Mouse (Mus musculus): ENCODE results near the gene Rsu1.

The Rsu1 gene

GRCm38 (mm10) chr2:13271165-13271957 is at the start of gene Rsu1:
Gene Rsu1 (minus strand): TSS chr2:13271415.
- peak; percentile 97 for DNase-seq (ENCODE audit: low read depth)

DNA sequence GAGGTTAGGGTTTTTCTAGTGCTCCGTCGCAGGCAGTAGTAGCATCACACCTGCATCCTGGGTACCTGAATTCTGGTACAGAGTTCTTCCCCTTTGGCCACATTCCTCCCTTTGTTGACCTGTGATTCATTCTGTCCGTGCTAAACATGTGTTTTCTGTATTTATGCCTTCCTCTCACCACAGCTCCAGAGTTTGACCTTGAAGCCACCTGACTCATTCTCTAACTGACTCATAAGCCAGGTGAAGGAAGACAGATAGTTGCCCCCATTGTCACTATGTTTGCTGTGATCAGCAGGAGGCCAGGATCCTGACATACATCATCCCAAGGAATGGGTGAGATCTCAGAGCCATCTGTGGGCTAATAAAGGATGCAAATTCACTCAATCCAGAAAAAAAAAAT is 32.2 kb upstream of the Rsu1 start:
- DNase-seq (ENCODE audit: low read depth) = no peak

DNA sequence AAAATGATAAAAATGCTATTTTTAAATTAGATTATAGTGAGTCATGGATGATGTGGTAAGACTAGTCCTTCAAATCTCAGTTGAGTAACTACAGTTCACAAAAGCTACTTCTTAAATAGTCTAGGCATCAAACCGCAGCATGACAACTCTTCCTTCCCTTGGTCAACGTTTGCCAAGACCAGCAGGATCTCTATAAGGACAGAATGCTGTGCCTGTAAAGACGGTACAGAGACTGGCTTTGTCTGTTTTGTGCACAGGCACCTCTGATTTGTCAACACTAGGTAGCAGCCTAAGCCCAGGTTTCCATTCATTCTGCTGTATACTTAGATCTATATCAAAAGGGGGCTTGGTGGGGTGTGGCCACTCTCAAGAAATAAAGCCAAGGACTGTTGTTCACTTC is 27.8 kb upstream of the Rsu1 start:
- peak; percentile 49 for DNase-seq (ENCODE audit: low read depth)

DNA sequence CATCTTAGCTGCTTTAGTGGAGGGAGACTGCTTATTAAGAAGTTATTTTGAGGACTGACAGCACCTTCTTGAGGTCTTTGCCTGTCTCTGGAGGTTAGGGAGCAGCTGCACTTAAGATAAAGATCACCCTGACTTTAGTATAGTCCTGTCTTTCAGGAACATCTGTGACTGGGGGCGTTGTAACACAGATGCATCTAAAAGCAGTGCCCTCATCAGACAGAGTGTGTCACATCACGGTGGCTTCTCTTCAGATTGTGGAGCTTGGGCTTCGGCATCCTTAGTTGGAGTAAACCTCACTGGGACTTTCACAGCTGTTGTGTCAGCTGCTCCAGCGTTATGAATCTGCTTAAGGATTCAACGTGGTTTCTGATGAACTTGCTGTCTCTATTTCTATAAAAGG is 26.5 kb upstream of the Rsu1 start:
- DNase-seq (ENCODE audit: low read depth) = no peak

- peak; percentile 84 for DNase-seq (ENCODE audit: low read depth)
These were observed 19.4 kb upstream of the Rsu1 start for GRCm38 (mm10) chr2:13290661-13291060.

- DNase-seq (ENCODE audit: low read depth) = no peak
These were observed 18.9 kb upstream of the Rsu1 start for GRCm38 (mm10) chr2:13290070-13290469.

- DNase-seq (ENCODE audit: low read depth) = peak; percentile 64
These were observed 7.1 kb upstream of the Rsu1 start for GRCm38 (mm10) chr2:13278114-13278862.

DNA sequence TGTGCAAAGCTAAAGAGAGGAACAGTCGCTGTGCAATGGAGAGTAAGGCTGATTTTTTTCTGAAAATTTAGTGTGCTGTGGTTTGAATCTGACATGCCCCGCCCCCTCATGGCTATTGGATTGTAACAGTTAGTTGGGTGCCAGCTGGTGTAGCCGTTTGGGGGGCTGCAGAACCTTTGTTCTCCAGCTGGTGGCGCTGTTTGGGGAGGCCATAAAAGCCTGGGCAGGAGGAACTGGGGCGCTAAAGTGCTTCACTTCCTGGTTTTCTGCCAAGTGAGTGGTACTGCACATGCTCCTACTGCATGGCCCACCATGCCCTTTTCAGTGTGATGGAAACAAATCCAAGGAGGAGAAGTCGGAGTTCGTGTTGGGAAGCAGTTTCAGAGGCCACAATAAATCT is 4.7 kb upstream of the Rsu1 start:
- DNase-seq (ENCODE audit: low read depth) = peak; percentile 38

GRCm38 (mm10) chr2:13270736-13271135 is 479 bp downstream of the Rsu1 start:
- DNase-seq (ENCODE audit: low read depth) = no peak

- DNase-seq (ENCODE audit: low read depth) = no peak
These were observed 2.4 kb downstream of the Rsu1 start for GRCm38 (mm10) chr2:13268681-13269293.

- peak; percentile 78 for DNase-seq (ENCODE audit: low read depth)
These were observed 6.3 kb downstream of the Rsu1 start for GRCm38 (mm10) chr2:13264875-13265274.

GRCm38 (mm10) chr2:13263150-13263549 is 8.1 kb downstream of the Rsu1 start:
- no peak for DNase-seq (ENCODE audit: low read depth)

- no peak for DNase-seq (ENCODE audit: low read depth)
These were observed 12.6 kb downstream of the Rsu1 start for GRCm38 (mm10) chr2:13258606-13259005.

DNA sequence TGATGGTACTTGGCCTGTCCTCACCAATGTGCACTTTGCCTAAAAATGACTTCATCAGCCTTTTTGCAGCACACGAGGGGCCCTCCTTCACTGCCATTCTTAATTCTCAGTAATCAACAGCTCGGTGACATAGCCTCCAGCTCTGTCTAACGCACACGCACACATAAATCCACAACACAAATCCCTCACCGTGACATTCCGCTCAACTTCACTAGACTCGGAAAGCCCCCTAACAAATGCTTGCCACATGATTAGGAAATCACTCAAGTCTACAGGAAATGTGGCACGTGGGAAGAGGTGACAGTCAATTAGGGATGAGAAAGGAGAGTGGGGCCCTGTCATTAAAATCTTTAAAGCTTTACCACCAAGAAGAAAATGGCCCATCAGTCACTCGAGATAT is 30.5 kb downstream of the Rsu1 start:
- DNase-seq (ENCODE audit: low read depth) = no peak

DNA sequence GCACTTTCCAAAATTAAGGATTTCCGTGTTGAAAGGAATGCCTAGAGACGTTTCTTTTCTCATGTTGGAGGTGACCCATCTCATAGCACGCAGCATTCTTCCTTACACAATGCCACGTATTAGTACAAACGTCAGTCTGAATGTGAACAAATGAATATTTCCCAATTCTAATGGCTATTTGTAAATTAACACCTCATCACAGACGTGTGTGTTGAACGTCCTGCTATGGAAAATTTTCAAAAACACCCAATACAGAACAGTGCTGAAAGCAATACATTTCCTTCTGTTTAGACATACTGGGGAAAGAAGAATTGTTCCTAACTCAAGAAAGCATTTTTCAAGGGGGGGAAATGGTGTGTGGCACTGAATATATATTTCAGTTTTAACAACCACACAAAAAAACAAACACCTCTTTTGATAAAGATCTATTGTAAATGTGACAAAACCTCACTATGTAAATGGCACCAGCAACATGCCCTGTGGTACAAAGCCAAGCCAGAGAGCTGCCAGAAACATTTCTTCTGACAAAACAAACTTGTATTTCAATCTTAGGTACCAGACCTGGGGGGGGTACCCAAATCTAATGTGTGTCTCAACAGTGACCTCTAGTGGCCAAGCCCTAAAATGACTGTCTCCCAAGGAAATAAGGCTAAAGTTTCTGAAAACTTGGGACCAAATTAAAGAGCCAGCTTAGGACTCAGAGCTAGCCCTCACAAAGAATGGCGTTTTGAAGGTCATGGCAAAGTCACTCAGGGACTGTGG is 33.9 kb downstream of the Rsu1 start:
- DNase-seq (ENCODE audit: low read depth) = peak; percentile 84

DNA sequence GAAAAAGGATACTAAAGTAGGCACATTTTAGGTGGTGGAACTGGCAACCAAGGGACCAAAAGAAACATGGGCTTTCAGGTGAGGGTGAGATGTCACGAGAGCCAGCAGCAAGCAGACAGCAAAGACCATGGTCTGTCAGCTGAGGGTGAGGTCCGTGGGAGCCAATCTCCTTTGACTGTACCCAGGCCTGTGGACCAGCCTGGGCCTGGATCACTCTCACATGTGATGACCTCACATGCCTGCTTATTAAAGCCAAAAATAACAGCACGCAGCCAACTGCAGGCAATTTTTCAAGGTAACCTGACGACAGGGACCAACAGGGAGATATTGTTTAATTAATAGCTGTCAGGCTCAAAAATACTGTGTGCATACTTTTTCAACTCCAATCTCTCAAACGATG is 35.5 kb downstream of the Rsu1 start:
- no peak for DNase-seq (ENCODE audit: low read depth)

GRCm38 (mm10) chr2:13234796-13235195 is 36.4 kb downstream of the Rsu1 start:
- no peak for DNase-seq (ENCODE audit: low read depth)

DNA sequence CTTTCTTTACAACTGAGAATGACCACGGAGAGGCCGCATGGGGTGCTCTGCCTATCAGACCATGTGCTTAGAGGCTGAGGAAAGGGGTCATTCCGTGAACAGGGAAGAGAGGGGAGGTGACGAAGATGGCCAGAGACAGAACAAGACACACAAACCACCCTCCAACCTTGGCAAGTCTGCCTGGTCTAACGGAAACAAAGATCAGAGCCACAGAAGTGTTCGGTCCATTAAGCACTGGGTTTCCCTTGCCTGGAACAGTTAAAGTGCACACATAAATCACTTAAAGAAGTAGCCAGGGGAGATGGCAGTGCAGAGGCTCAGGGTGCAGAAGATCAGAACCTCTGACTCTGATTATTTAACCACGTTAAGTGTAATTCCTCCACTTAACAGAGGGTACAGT is 37.3 kb downstream of the Rsu1 start:
- DNase-seq (ENCODE audit: low read depth) = peak; percentile 37

DNA sequence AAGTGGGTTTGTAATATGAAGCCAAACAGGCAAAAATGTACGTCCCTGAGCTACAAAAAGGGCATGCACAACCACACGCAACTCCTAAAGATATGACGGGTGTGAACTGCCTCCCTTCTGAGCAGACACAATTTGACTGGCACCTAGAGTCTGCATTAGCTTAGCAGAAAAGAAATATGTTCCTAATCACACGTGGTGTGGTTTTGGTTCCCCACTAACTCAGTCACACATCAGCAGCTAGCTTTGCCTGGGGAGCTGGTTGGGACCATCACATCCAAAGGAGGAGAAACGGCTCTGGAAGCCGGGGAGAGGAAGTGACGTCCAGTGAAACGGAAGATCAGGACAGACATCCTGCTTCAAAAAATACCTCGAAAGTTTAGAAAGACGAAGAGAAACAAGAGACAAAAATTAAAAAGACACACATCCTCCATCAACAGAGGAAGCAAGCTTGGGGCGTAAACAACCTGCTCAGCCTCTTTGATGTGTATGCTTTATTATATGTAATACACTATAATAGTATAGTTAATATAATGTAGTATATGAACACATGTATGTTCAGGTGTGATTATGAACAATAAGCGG is 37.9 kb downstream of the Rsu1 start:
- DNase-seq (ENCODE audit: low read depth) = peak; percentile 64

DNA sequence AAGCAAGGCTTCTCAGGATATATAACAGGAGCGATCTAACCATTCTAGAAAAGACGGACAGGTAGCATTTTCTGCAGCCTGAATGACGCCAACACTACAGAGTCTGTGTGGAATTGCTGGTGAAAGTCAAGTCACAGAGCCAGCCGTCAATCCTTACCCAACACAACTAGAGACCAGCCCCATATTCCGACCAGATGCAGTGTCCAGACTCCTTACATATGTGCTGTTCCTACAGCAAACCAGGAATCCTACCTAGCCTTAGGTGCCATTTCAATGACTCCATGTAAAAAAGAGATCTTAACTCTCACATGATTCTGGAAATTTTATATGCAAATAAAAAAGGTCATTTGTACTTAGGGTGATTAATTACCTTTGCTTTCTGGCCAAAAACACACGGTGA is 38.9 kb downstream of the Rsu1 start:
- no peak for DNase-seq (ENCODE audit: low read depth)

DNA sequence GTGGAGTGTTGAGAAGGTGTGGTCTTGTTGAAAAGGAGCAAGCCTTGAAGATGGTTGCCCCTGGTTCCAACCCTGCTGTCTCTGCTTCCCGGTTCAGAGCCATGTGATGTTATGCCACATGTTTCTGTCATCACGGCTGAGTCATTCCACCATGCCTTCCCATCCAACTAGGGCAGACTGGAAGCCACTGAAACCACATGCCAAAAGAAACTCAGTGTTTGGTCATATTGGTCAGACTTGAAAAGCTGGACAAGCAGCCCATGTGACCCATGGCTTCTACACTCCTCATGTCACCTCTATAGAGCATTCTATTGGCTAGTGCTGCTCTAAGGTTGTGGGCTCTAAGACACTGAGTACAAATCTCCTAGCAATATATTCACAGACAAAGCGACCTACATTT is 41.5 kb downstream of the Rsu1 start:
- DNase-seq (ENCODE audit: low read depth) = no peak

GRCm38 (mm10) chr2:13226031-13226430 is 45.2 kb downstream of the Rsu1 start:
- no peak for DNase-seq (ENCODE audit: low read depth)

All from naive thymus-derived CD4-positive, alpha-beta T cell, adult 2 months (primary cell).